Mouse (Mus musculus): ENCODE results near the gene Ddx27. TPM values are rescaled to one million over a fixed set of nuclear protein-coding genes. Genes with fewer than 3 reads are reported as not detected.

The Ddx27 gene
- total RNA-seq, 4 experiments from 2014 or later = 8.0 to 12.5 (median 9.8) TPM

- no peak for DNase-seq (ENCODE audit: low spot score in 2 of 2)
Measured at GRCm38 (mm10) chr2:167081135-167081534, 66.1 kb downstream of the Ddx27 start.

GRCm38 (mm10) chr2:167081639-167082038, 66.6 kb downstream of the Ddx27 start:
- DNase-seq (ENCODE audit: low spot score in 2 of 2) = no peak

Other genes starting within 250 kb of the Ddx27 start
- gene Trp53rkb, start 222.7 kb upstream of the Ddx27 start, total RNA-seq (2022) = 1 to 10 TPM; 1.4 to 2.6 (median 2.3) TPM
- 10 to 100 TPM; 24.6 to 34.7 (median 25.8) TPM for gene Arfgef2, start 209.6 kb upstream of the Ddx27 start, total RNA-seq (2022)
- 10 to 100 TPM; 51.5 to 63.7 (median 53.4) TPM for gene Cse1l, start 109.2 kb upstream of the Ddx27 start, total RNA-seq (2022)
- 10 to 100 TPM; 33.3 to 37.3 (median 35.2) TPM for gene Stau1, start 18.9 kb upstream of the Ddx27 start, total RNA-seq (2022)
- 10 to 100 TPM; 26.7 to 32.5 (median 28.5) TPM for gene Znfx1, start 47.8 kb downstream of the Ddx27 start, total RNA-seq (2022)
- 10 to 100 TPM; 15.8 to 28.1 (median 25.7) TPM for gene Kcnb1, start 175.0 kb downstream of the Ddx27 start, total RNA-seq (2022)
- gene Ptgis, start 225.4 kb downstream of the Ddx27 start, total RNA-seq (2022) = 1 to 10 TPM; 1.1 to 3.3 (median 1.9) TPM